Mouse (Mus musculus) ZHBTc4 (cell line): ENCODE data around the gene Tmem108.
A peak's percentile ranks its signal among the peaks of the same experiment; 100 is the strongest.

Experiments
- DNase-seq: peaks from one replicate; pipeline ENCODE4 v3.0.0-alpha.2; 2011; ENCODE audit warnings: low read depth, low spot score

Tmem108 gene

GRCm38 (mm10) chr9:103721081-103721480 is 40.6 kb downstream of the Tmem108 start:
- no peak for DNase-seq

- DNase-seq: peak; percentile 61
Observed at GRCm38 (mm10) chr9:103720021-103720420, 41.6 kb downstream of the Tmem108 start.

- no peak for DNase-seq
Observed at GRCm38 (mm10) chr9:103716002-103716401, 45.6 kb downstream of the Tmem108 start.

GRCm38 (mm10) chr9:103715352-103715751 is 46.3 kb downstream of the Tmem108 start:
- no peak for DNase-seq

GRCm38 (mm10) chr9:103713230-103713629 is 48.4 kb downstream of the Tmem108 start:
- no peak for DNase-seq

- DNase-seq: no peak
Observed at GRCm38 (mm10) chr9:103712711-103713110, 48.9 kb downstream of the Tmem108 start.

- DNase-seq: no peak
Observed at GRCm38 (mm10) chr9:103709694-103710093, 51.9 kb downstream of the Tmem108 start.

GRCm38 (mm10) chr9:103708514-103709173 is 53.0 kb downstream of the Tmem108 start:
- peak; percentile 61 for DNase-seq

GRCm38 (mm10) chr9:103707857-103708256 is 53.8 kb downstream of the Tmem108 start:
- no peak for DNase-seq

- no peak for DNase-seq
Observed at GRCm38 (mm10) chr9:103707000-103707790, 54.4 kb downstream of the Tmem108 start.

- DNase-seq: peak; percentile 11
Observed at GRCm38 (mm10) chr9:103705717-103706116, 55.9 kb downstream of the Tmem108 start.

GRCm38 (mm10) chr9:103703014-103703413 is 58.6 kb downstream of the Tmem108 start:
- peak; percentile 35 for DNase-seq

- DNase-seq: peak; percentile 65
Observed at GRCm38 (mm10) chr9:103702452-103702851, 59.2 kb downstream of the Tmem108 start.

GRCm38 (mm10) chr9:103701448-103701847 is 60.2 kb downstream of the Tmem108 start:
- peak; percentile 12 for DNase-seq

GRCm38 (mm10) chr9:103700240-103700639 is 61.4 kb downstream of the Tmem108 start:
- no peak for DNase-seq

GRCm38 (mm10) chr9:103696967-103697366 is 64.7 kb downstream of the Tmem108 start:
- DNase-seq: no peak

GRCm38 (mm10) chr9:103693826-103694225 is 67.8 kb downstream of the Tmem108 start:
- DNase-seq: no peak

GRCm38 (mm10) chr9:103692699-103693098 is 68.9 kb downstream of the Tmem108 start:
- no peak for DNase-seq

- no peak for DNase-seq
Observed at GRCm38 (mm10) chr9:103691847-103692246, 69.8 kb downstream of the Tmem108 start.

- DNase-seq: no peak
Observed at GRCm38 (mm10) chr9:103690446-103690845, 71.2 kb downstream of the Tmem108 start.

- no peak for DNase-seq
Observed at GRCm38 (mm10) chr9:103689697-103690096, 71.9 kb downstream of the Tmem108 start.

GRCm38 (mm10) chr9:103689006-103689405 is 72.6 kb downstream of the Tmem108 start:
- DNase-seq: no peak

- DNase-seq: peak; percentile 10
Observed at GRCm38 (mm10) chr9:103687130-103687529, 74.5 kb downstream of the Tmem108 start.
